ENCODE assay signal across 24 mouse cellular contexts in the genomic region with DNA sequence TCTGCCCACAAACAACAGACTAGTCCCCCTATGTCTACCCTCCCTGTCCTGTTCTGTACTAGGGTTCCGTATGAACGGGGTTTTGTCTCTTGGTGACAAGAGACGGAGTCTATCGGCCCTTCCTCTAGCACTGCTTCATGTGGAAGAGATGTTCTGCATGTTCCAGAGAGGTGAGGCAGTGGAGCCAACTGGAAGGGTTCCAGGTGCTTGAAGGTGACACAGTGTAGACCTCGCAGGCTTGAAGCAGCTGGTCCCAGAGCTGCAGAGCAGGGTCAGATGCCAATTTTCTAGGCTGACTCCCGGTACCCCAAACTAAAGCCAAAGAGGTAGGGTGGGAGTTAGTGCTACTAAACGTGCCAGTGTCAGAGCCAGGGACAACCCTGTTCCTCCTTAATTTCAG. TPM values are rescaled to one million over a fixed set of nuclear protein-coding genes. Genes with fewer than 3 reads are reported as not detected.
DNase-seq lines count a peak whose midpoint lies in the region; ATAC-seq and TF ChIP-seq lines count a peak whose summit lies in the region.
"Had no signal": no experiment of that assay in that cellular context is flagged by ENCODE, and none has a peak within 500 bp of the region (broad histone marks: within the 10 kb centered on the region; RNA-seq: fewer than 3 reads in every experiment).

No protein-coding gene starts in this region.

- WGBS in forebrain, embryonic 11.5 days = 84% methylated on average over 7 of the region's 7 CpGs
- 84% methylated on average over 7 of the region's 7 CpGs for WGBS in forebrain, embryonic 12.5 days
- WGBS in heart, postnatal 0 days = 35% methylated on average over 7 of the region's 7 CpGs
- 73% methylated on average over 7 of the region's 7 CpGs for WGBS in heart, embryonic 12.5 days

- no peak for TF ChIP-seq EP300 in heart, postnatal 0 days (IDR thresholded peaks at IDR 0.05; ENCODE audit: low read depth)

- H3K4me1 ChIP-seq in forebrain, embryonic 11.5 days (replicated peaks; ENCODE audit: control insufficient read depth, insufficient read depth, low read length) = no peaks in the 10 kb centered on the region
- no peaks in the 10 kb centered on the region for H3K4me1 ChIP-seq in forebrain, embryonic 12.5 days
- peaks cover 18% of the 10 kb centered on the region for H3K4me1 ChIP-seq in heart, postnatal 0 days (ENCODE audit: control insufficient read depth, insufficient read depth)
- peaks cover 29% of the 10 kb centered on the region for H3K4me1 ChIP-seq in heart, embryonic 12.5 days (replicated peaks)
- H3K4me1 ChIP-seq: embryonic facial prominence, embryonic 15.5 days; forebrain, embryonic 13.5 days had no signal

- H3K27ac ChIP-seq in forebrain, embryonic 11.5 days (ENCODE audit: low read depth, low read length) = no peak overlapping the region
- no peak overlapping the region for H3K27ac ChIP-seq in forebrain, embryonic 12.5 days
- no peak overlapping the region for H3K27ac ChIP-seq in heart, postnatal 0 days (ENCODE audit: low read depth)
- H3K27ac ChIP-seq in heart, embryonic 12.5 days (ENCODE audit: poor library complexity, severe bottlenecking) = no peak overlapping the region
- H3K27ac ChIP-seq: embryonic facial prominence, embryonic 15.5 days; forebrain, embryonic 13.5 days; gastrocnemius, adult 2 months; hindbrain, embryonic 10.5 days; hindbrain, embryonic 14.5 days had no signal

- no peak overlapping the region for H3K9ac ChIP-seq in forebrain, embryonic 11.5 days (ENCODE audit: low read length)
- no peak overlapping the region for H3K9ac ChIP-seq in forebrain, embryonic 12.5 days
- no peak overlapping the region for H3K9ac ChIP-seq in heart, postnatal 0 days (replicated peaks; ENCODE audit: low read depth, low read length)
- H3K9ac ChIP-seq in heart, embryonic 12.5 days = no peak overlapping the region
- H3K9ac ChIP-seq: embryonic facial prominence, embryonic 15.5 days; forebrain, embryonic 13.5 days; hindbrain, embryonic 14.5 days had no signal

- ATAC-seq in forebrain, embryonic 11.5 days (replicated peaks; ENCODE audit: low FRiP score) = no peak
- no peak for ATAC-seq in forebrain, embryonic 12.5 days (ENCODE audit: low FRiP score)
- 0 out of 2 replicates have a peak, but pooled peaks have one; percentile 22 for ATAC-seq in heart, postnatal 0 days (ENCODE audit: insufficient read depth, low read depth)
- no peak for ATAC-seq in heart, embryonic 12.5 days (ENCODE audit: insufficient number of reproducible peaks, low FRiP score)
- ATAC-seq: forebrain, embryonic 13.5 days; intestine, embryonic 16.5 days had no signal

- no peaks in the 10 kb centered on the region for H3K36me3 ChIP-seq in forebrain, embryonic 11.5 days (ENCODE audit: control insufficient read depth, insufficient read depth, low read length)
- no peaks in the 10 kb centered on the region for H3K36me3 ChIP-seq in forebrain, embryonic 12.5 days (replicated peaks)
- no peaks in the 10 kb centered on the region for H3K36me3 ChIP-seq in heart, postnatal 0 days (replicated peaks; ENCODE audit: control insufficient read depth, insufficient read depth, low read length)
- H3K36me3 ChIP-seq in heart, embryonic 12.5 days = no peaks in the 10 kb centered on the region
- H3K36me3 ChIP-seq: embryonic facial prominence, embryonic 15.5 days; hindbrain, embryonic 10.5 days had no signal

- H3K4me3 ChIP-seq in forebrain, embryonic 11.5 days (ENCODE audit: low read depth, low read length) = no peak overlapping the region
- H3K4me3 ChIP-seq in forebrain, embryonic 12.5 days (replicated peaks) = no peak overlapping the region
- H3K4me3 ChIP-seq in heart, postnatal 0 days (ENCODE audit: low read depth, low read length) = no peak overlapping the region
- no peak overlapping the region for H3K4me3 ChIP-seq in heart, embryonic 12.5 days
- H3K4me3 ChIP-seq: embryonic facial prominence, embryonic 15.5 days; erythroblast, embryonic 14.5 days; forebrain, embryonic 13.5 days; gastrocnemius, adult 2 months; hindbrain, embryonic 10.5 days had no signal

- no peaks in the 10 kb centered on the region for H3K9me3 ChIP-seq in forebrain, embryonic 11.5 days (ENCODE audit: control insufficient read depth, low read length)
- H3K9me3 ChIP-seq in forebrain, embryonic 12.5 days = no peaks in the 10 kb centered on the region
- H3K9me3 ChIP-seq in heart, postnatal 0 days (replicated peaks; ENCODE audit: control insufficient read depth, low read length) = no peaks in the 10 kb centered on the region
- H3K9me3 ChIP-seq in heart, embryonic 12.5 days (replicated peaks) = no peaks in the 10 kb centered on the region
- H3K9me3 ChIP-seq: embryonic facial prominence, embryonic 15.5 days; forebrain, embryonic 13.5 days; hindbrain, embryonic 10.5 days had no signal

- DNase-seq in cerebellum, postnatal 10 days = peak; percentile 70 to 71
- DNase-seq in cerebellum, adult 9-10 months = no peak
- DNase-seq in forebrain, embryonic 11.5 days (ENCODE audit: low spot score) = peak; percentile 33
- no peak for DNase-seq in heart, postnatal 0 days (ENCODE audit: low spot score)
- peak; percentile 39 for DNase-seq in left cerebral cortex, postnatal 4 days
- DNase-seq in left cerebral cortex, adult 11 months (ENCODE audit: low spot score) = no peak
- DNase-seq: adrenal gland, postnatal 10 days; cerebellum, adult 2 months; embryo, embryonic 11 days; gastrocnemius, adult 2 months; gastrocnemius, postnatal 25 days; kidney, adult 8-10 months had no signal

- intact Hi-C loops in left cerebral cortex, postnatal 4 days (cut with DNase I) = no loop called here

- no peaks in the 10 kb centered on the region for H3K27me3 ChIP-seq in forebrain, embryonic 11.5 days (ENCODE audit: control insufficient read depth, insufficient read depth, low read length)
- H3K27me3 ChIP-seq in forebrain, embryonic 12.5 days = no peaks in the 10 kb centered on the region
- no peaks in the 10 kb centered on the region for H3K27me3 ChIP-seq in heart, postnatal 0 days (ENCODE audit: control insufficient read depth, insufficient read depth, low read length)
- peaks cover 4% of the 10 kb centered on the region; the same call in 1 of the 2 replicates for H3K27me3 ChIP-seq in heart, embryonic 12.5 days (replicated peaks)
- H3K27me3 ChIP-seq: embryonic facial prominence, embryonic 15.5 days; forebrain, embryonic 13.5 days had no signal

- H3K4me2 ChIP-seq in forebrain, embryonic 11.5 days (ENCODE audit: low read depth, low read length, severe bottlenecking) = no peak overlapping the region
- H3K4me2 ChIP-seq in forebrain, embryonic 12.5 days = no peak overlapping the region
- H3K4me2 ChIP-seq in heart, postnatal 0 days (ENCODE audit: low read depth, low read length) = no peak overlapping the region
- no peak overlapping the region for H3K4me2 ChIP-seq in heart, embryonic 12.5 days
- H3K4me2 ChIP-seq: embryonic facial prominence, embryonic 15.5 days; forebrain, embryonic 13.5 days; hindbrain, embryonic 14.5 days had no signal

- TF ChIP-seq CTCF in heart, postnatal 0 days (IDR thresholded peaks at IDR 0.05; ENCODE audit: low read depth) = no peak

RNA-seq across cellular contexts. Expression of a gene that starts 25.1 kb away (rescaled TPM):
- 0.68 and 1.5 TPM in 2 replicates for polyA plus RNA-seq in forebrain, embryonic 11.5 days (2014; fragmentation: Nextera tagmentation; extraction: Ambion mirVana)
- 1.3 and 1.8 TPM in 2 replicates for polyA plus RNA-seq in forebrain, embryonic 12.5 days (2016; fragmentation: Nextera tagmentation; extraction: Ambion mirVana)
- total RNA-seq in heart, postnatal 0 days (2014; rRNA removed; ENCODE audit: low replicate concordance) = 7.4 and 10.9 TPM in 2 replicates
- polyA plus RNA-seq in heart, postnatal 0 days (2015; fragmentation: Nextera tagmentation; extraction: Ambion mirVana) = 0.61 and 0.99 TPM in 2 replicates
- 2.3 and 2.5 TPM in 2 replicates for polyA plus RNA-seq in heart, embryonic 12.5 days (2016; fragmentation: Nextera tagmentation; extraction: Ambion mirVana)
- total RNA-seq in left cerebral cortex, postnatal 4 days (2021) = 10 to 100 TPM; 36.7 to 37.3 TPM
- total RNA-seq: common myeloid progenitor, adult 5-6 weeks; granulocyte monocyte progenitor cell, adult 5-6 weeks; MEL had no signal
- polyA plus RNA-seq: C2C12; erythroblast, embryonic 14.5 days had no signal

RNA-seq across cellular contexts. Expression of a gene that starts 54.4 kb away (rescaled TPM):
- polyA plus RNA-seq in forebrain, embryonic 11.5 days (2014; fragmentation: Nextera tagmentation; extraction: Ambion mirVana) = 0.91 and 2.0 TPM in 2 replicates
- polyA plus RNA-seq in forebrain, embryonic 12.5 days (2016; fragmentation: Nextera tagmentation; extraction: Ambion mirVana) = 2.0 and 2.4 TPM in 2 replicates
- not detected in 2 replicates for total RNA-seq in heart, postnatal 0 days (2014; rRNA removed; ENCODE audit: low replicate concordance)
- polyA plus RNA-seq in heart, postnatal 0 days (2015; fragmentation: Nextera tagmentation; extraction: Ambion mirVana) = 2.6 and 3.6 TPM in 2 replicates
- polyA plus RNA-seq in heart, embryonic 12.5 days (2016; fragmentation: Nextera tagmentation; extraction: Ambion mirVana) = 10.8 and 15.5 TPM in 2 replicates
- under 1 TPM in 1 of 2 experiments, not detected in 1; 0.74 TPM for total RNA-seq in left cerebral cortex, postnatal 4 days (2021)
- total RNA-seq: gastrocnemius, adult 2 months; granulocyte monocyte progenitor cell, adult 5-6 weeks had no signal

Comparison
In these comparisons a context has a peak if more than half of its experiments do, and no peak if none do; other contexts are left out.
1. DNase-seq: peak in cerebellum, postnatal 10 days (2 of 2), forebrain, embryonic 11.5 days (single experiment) and left cerebral cortex, postnatal 4 days (single experiment); none in cerebellum, adult 9-10 months (single experiment), heart, postnatal 0 days (single experiment) and left cerebral cortex, adult 11 months (single experiment).